Mouse (Mus musculus) neural tube, embryonic 11.5 days (tissue): ENCODE measurements around the gene Btbd9. TPM values are rescaled to one million over a fixed set of nuclear protein-coding genes. Genes with fewer than 3 reads are reported as not detected.

Experiments used
- ATAC-seq: fragments of 200-750 bp; cut with Nextera tagmentation; 2 replicates; pipeline ENCODE4 v1.8.0; 2017; ENCODE audit warnings: moderate number of reproducible peaks, mild to moderate bottlenecking, moderate TSS enrichment, moderate library complexity; ENCODE audit not compliant: insufficient read depth, low FRiP score, low TSS enrichment
- DNase-seq: peaks from one replicate; pipeline ENCODE4 v3.0.0-alpha.2; 2015; ENCODE audit warnings: low spot score
- H3K27ac ChIP-seq: fragments of 300-500 bp; sonication (generic); 2 replicates; pipeline ENCODE4 v1.5.1; 2014; ENCODE audit warnings: low read depth, mild to moderate bottlenecking, low read length
- H3K27me3 ChIP-seq: fragments of 300-500 bp; sonication (generic); 2 replicates; pipeline ENCODE4 v1.6.1; 2014; ENCODE audit warnings: mild to moderate bottlenecking, low read length, mixed read lengths; ENCODE audit not compliant: control insufficient read depth, insufficient read depth
- H3K36me3 ChIP-seq: fragments of 300-500 bp; sonication (generic); 2 replicates; pipeline ENCODE4 v1.6.1; 2014; ENCODE audit warnings: mild to moderate bottlenecking, low read length, moderate library complexity, mixed read lengths; ENCODE audit not compliant: control insufficient read depth, insufficient read depth
- H3K4me1 ChIP-seq: fragments of 300-500 bp; sonication (generic); 2 replicates; pipeline ENCODE4 v1.6.1; 2014; ENCODE audit warnings: low read length, mixed read lengths; ENCODE audit not compliant: control insufficient read depth, insufficient read depth
- H3K4me2 ChIP-seq: fragments of 300-500 bp; sonication (generic); 2 replicates; pipeline ENCODE4 v1.6.1; 2014; ENCODE audit warnings: low read depth, mild to moderate bottlenecking, moderate library complexity
- H3K4me3 ChIP-seq: fragments of 300-500 bp; sonication (generic); 2 replicates; pipeline ENCODE4 v1.5.1; 2014; ENCODE audit warnings: low read depth, low read length
- H3K9ac ChIP-seq: fragments of 300-500 bp; sonication (generic); 2 replicates; pipeline ENCODE4 v1.6.1; 2014; ENCODE audit warnings: mild to moderate bottlenecking, low read length
- H3K9me3 ChIP-seq: fragments of 300-500 bp; sonication (generic); 2 replicates; pipeline ENCODE4 v1.6.1; 2016; ENCODE audit warnings: low read length; ENCODE audit not compliant: control insufficient read depth
- WGBS: fragments of 180-500 bp; shearing (Covaris S2); extraction: QIAGEN DNeasy Blood & Tissue Kit; methylation state at CpG from one replicate; pipeline ENCODE4 v1.1.7; 2014; 5-methylcytosine and 5-hydroxymethylcytosine counted together
- polyA plus RNA-seq: library from polyadenylated mRNA; unstranded; fragments of >200 nt; fragmentation: Nextera tagmentation; extraction: Ambion mirVana; gene quantifications from 2 replicates; pipeline ENCODE4 v1.2.1, GENCODE M21; 2014

Btbd9 gene
- polyA plus RNA-seq, 1 experiment from 2014 or later = 56.5 TPM

GRCm38 (mm10) chr17:30258480-30258879 is 317.8 kb downstream of the Btbd9 start:
- no peak overlapping the region for H3K27ac ChIP-seq
- ATAC-seq = no peak
- no peak overlapping the region for H3K4me3 ChIP-seq
- no peaks in the 10 kb centered on the region for H3K9me3 ChIP-seq
- 74% methylated on average over 4 of the region's 4 CpGs for WGBS
- no peak overlapping the region for H3K4me2 ChIP-seq
- H3K27me3 ChIP-seq = no peaks in the 10 kb centered on the region
- H3K36me3 ChIP-seq = no peaks in the 10 kb centered on the region
- peaks cover 20% of the 10 kb centered on the region for H3K4me1 ChIP-seq
- no peak overlapping the region for H3K9ac ChIP-seq
- no peak for DNase-seq

- Histone ChIP-seq H3K27me3 (no peaks in the 10 kb centered on the region), H3K9ac (no peak overlapping the region), H3K27ac (no peak overlapping the region), H3K9me3 (no peaks in the 10 kb centered on the region), H3K4me1 (peaks cover 20% of the 10 kb centered on the region), H3K4me3 (no peak overlapping the region), H3K36me3 (no peaks in the 10 kb centered on the region), H3K4me2 (no peak overlapping the region)
- peak; percentile 38 for DNase-seq
- WGBS = 67% methylated on average over 8 of the region's 8 CpGs
- no peak for ATAC-seq
Observed at GRCm38 (mm10) chr17:30255928-30256560, 320.2 kb downstream of the Btbd9 start.

- Histone ChIP-seq H3K9me3 (no peaks in the 10 kb centered on the region), H3K4me3 (no peak overlapping the region), H3K27me3 (no peaks in the 10 kb centered on the region), H3K36me3 (no peaks in the 10 kb centered on the region), H3K9ac (no peak overlapping the region), H3K4me2 (no peak overlapping the region), H3K4me1 (peaks cover 18% of the 10 kb centered on the region), H3K27ac (no peak overlapping the region)
- ATAC-seq (no peak), DNase-seq (no peak)
- 40% methylated on average over 7 of the region's 7 CpGs for WGBS
Observed at GRCm38 (mm10) chr17:30253924-30254323, 322.4 kb downstream of the Btbd9 start.

GRCm38 (mm10) chr17:30253028-30253427 is 323.3 kb downstream of the Btbd9 start:
- H3K9me3 ChIP-seq = no peaks in the 10 kb centered on the region
- no peaks in the 10 kb centered on the region for H3K27me3 ChIP-seq
- DNase-seq = no peak
- H3K4me3 ChIP-seq = no peak overlapping the region
- H3K27ac ChIP-seq = no peak overlapping the region
- H3K9ac ChIP-seq = no peak overlapping the region
- no peaks in the 10 kb centered on the region for H3K36me3 ChIP-seq
- no peak overlapping the region for H3K4me2 ChIP-seq
- no peak for ATAC-seq
- WGBS = 74% methylated on average over 4 of the region's 5 CpGs
- H3K4me1 ChIP-seq = peaks cover 18% of the 10 kb centered on the region

GRCm38 (mm10) chr17:30245308-30245706 is 331.0 kb downstream of the Btbd9 start:
- ATAC-seq (no peak), DNase-seq (no peak)
- 63% methylated on average over 10 of the region's 10 CpGs for WGBS
- Histone ChIP-seq H3K4me3 (no peak overlapping the region), H3K4me1 (peaks cover 6% of the 10 kb centered on the region), H3K9me3 (no peaks in the 10 kb centered on the region), H3K9ac (no peak overlapping the region), H3K4me2 (no peak overlapping the region), H3K36me3 (no peaks in the 10 kb centered on the region), H3K27ac (no peak overlapping the region), H3K27me3 (no peaks in the 10 kb centered on the region)

- ATAC-seq (no peak), DNase-seq (no peak)
- no peak overlapping the region for H3K4me2 ChIP-seq
- H3K9ac ChIP-seq = no peak overlapping the region
- no peaks in the 10 kb centered on the region for H3K9me3 ChIP-seq
- 72% methylated on average over 14 of the region's 14 CpGs for WGBS
- H3K27me3 ChIP-seq = no peaks in the 10 kb centered on the region
- H3K27ac ChIP-seq = no peak overlapping the region
- peaks cover 6% of the 10 kb centered on the region for H3K4me1 ChIP-seq
- no peak overlapping the region for H3K4me3 ChIP-seq
- no peaks in the 10 kb centered on the region for H3K36me3 ChIP-seq
Observed at GRCm38 (mm10) chr17:30244651-30245307, 331.5 kb downstream of the Btbd9 start.

- no peak for DNase-seq
- ATAC-seq = no peak
- peaks cover 6% of the 10 kb centered on the region for H3K4me1 ChIP-seq
- no peak overlapping the region for H3K27ac ChIP-seq
- H3K27me3 ChIP-seq = no peaks in the 10 kb centered on the region
- no peak overlapping the region for H3K4me2 ChIP-seq
- H3K36me3 ChIP-seq = no peaks in the 10 kb centered on the region
- no peak overlapping the region for H3K4me3 ChIP-seq
- no peak overlapping the region for H3K9ac ChIP-seq
- WGBS = 86% methylated on average over 7 of the region's 7 CpGs
- H3K9me3 ChIP-seq = no peaks in the 10 kb centered on the region
Observed at GRCm38 (mm10) chr17:30243540-30243939, 332.7 kb downstream of the Btbd9 start.

- Histone ChIP-seq H3K36me3 (no peaks in the 10 kb centered on the region), H3K9ac (no peak overlapping the region), H3K4me2 (no peak overlapping the region), H3K4me1 (peaks cover 6% of the 10 kb centered on the region), H3K9me3 (no peaks in the 10 kb centered on the region), H3K27ac (no peak overlapping the region), H3K27me3 (no peaks in the 10 kb centered on the region), H3K4me3 (no peak overlapping the region)
- DNase-seq (no peak), ATAC-seq (no peak)
- WGBS = 89% methylated on average over 4 of the region's 4 CpGs
Observed at GRCm38 (mm10) chr17:30242647-30243046, 333.6 kb downstream of the Btbd9 start.

- H3K27ac ChIP-seq = no peak overlapping the region
- no peaks in the 10 kb centered on the region for H3K9me3 ChIP-seq
- no peaks in the 10 kb centered on the region for H3K36me3 ChIP-seq
- 75% methylated on average over 17 of the region's 17 CpGs for WGBS
- peaks cover 6% of the 10 kb centered on the region for H3K4me1 ChIP-seq
- H3K9ac ChIP-seq = no peak overlapping the region
- H3K4me3 ChIP-seq = no peak overlapping the region
- ATAC-seq (no peak), DNase-seq (no peak)
- H3K27me3 ChIP-seq = no peaks in the 10 kb centered on the region
- no peak overlapping the region for H3K4me2 ChIP-seq
Observed at GRCm38 (mm10) chr17:30241720-30242322, 334.5 kb downstream of the Btbd9 start.
